22 mouse cellular contexts compared by ENCODE assay signal in genomic region chr11:7234436-7234835, GRCm38 (mm10). TPM values are rescaled to one million over a fixed set of nuclear protein-coding genes. Genes with fewer than 3 reads are reported as not detected.
"Had no signal": no experiment of that assay in that cellular context is flagged by ENCODE, and none has a peak within 500 bp of the region (broad histone marks: within the 10 kb centered on the region; RNA-seq: fewer than 3 reads in every experiment).

No protein-coding gene starts in this region.

- H3K9me3 ChIP-seq: liver, embryonic 13.5 days; neural tube, embryonic 13.5 days had no signal

- H3K4me3 ChIP-seq: left cerebral cortex, adult 2 months; liver, embryonic 13.5 days; myocyte; neural tube, embryonic 13.5 days had no signal

- ATAC-seq: intestine, postnatal 0 days; midbrain, embryonic 16.5 days had no signal

- H3K36me3 ChIP-seq: liver, embryonic 13.5 days; neural tube, embryonic 13.5 days had no signal

- H3K4me1 ChIP-seq: liver, embryonic 13.5 days; neural tube, embryonic 13.5 days had no signal

- H3K27ac ChIP-seq: left cerebral cortex, adult 2 months; liver, embryonic 13.5 days; neural tube, embryonic 13.5 days had no signal

- DNase-seq: kidney, postnatal 10 days; kidney, postnatal 36 days; layer of hippocampus, postnatal 36 days; liver, embryonic 13.5 days; lung, adult 2 months; lung, postnatal 14 days; lung, postnatal 4 days; retina, postnatal 1 day; right cerebral cortex, postnatal 25 days; spleen, adult 18-20 months; thymus, postnatal 25 days had no signal

- H3K4me2 ChIP-seq: liver, embryonic 13.5 days; midbrain, embryonic 11.5 days; neural tube, embryonic 13.5 days had no signal

- H3K9ac ChIP-seq: liver, embryonic 13.5 days; neural tube, embryonic 13.5 days had no signal

- H3K27me3 ChIP-seq: liver, embryonic 13.5 days; neural tube, embryonic 13.5 days had no signal

RNA-seq across cellular contexts. Expression of gene Igfbp1, which starts 36.9 kb away (rescaled TPM):
- polyA plus RNA-seq: myocyte had no signal

RNA-seq across cellular contexts. Expression of gene Gm11985, which starts 46.1 kb away (rescaled TPM):
- polyA plus RNA-seq: intestine, postnatal 0 days; limb, embryonic 11.5 days; liver, adult 2 months; liver, embryonic 13.5 days; liver, embryonic 16.5 days; lung, adult 2 months; midbrain, embryonic 11.5 days; midbrain, embryonic 16.5 days; myocyte; neural tube, embryonic 13.5 days; stomach, embryonic 16.5 days; thymus, postnatal 0 days had no signal
